10 mouse cellular contexts compared by ENCODE assay signal in genomic region chr9:40982480-40982879, GRCm38 (mm10). TPM values are rescaled to one million over a fixed set of nuclear protein-coding genes. Genes with fewer than 3 reads are reported as not detected.
DNase-seq lines count a peak whose midpoint lies in the region; ATAC-seq and TF ChIP-seq lines count a peak whose summit lies in the region.
"Had no signal": no experiment of that assay in that cellular context is flagged by ENCODE, and none has a peak within 500 bp of the region (broad histone marks: within the 10 kb centered on the region; RNA-seq: fewer than 3 reads in every experiment).

No protein-coding gene starts in this region.

- no peak overlapping the region for H3K9ac ChIP-seq in heart, adult 2 months (ENCODE audit: low read depth, low read length)
- no peak overlapping the region for H3K9ac ChIP-seq in lung, postnatal 0 days (replicated peaks; ENCODE audit: low read depth)

- no peak overlapping the region for H3K27ac ChIP-seq in heart, adult 2 months
- H3K27ac ChIP-seq in lung, postnatal 0 days (ENCODE audit: low read length) = no peak overlapping the region

- no peaks in the 10 kb centered on the region for H3K79me2 ChIP-seq in heart, adult 2 months (replicated peaks; ENCODE audit: control insufficient read depth, insufficient read depth, low read length)

- intact Hi-C loops in heart, adult 2 months (cut with DNase I) = loop anchor here (1.0 kb wide), 1 partner anchor 148 kb away; no protein-coding TSS in a partner anchor
- intact Hi-C loops in heart, postnatal 25 days (cut with DNase I) = loop anchor here (2.0 kb wide), 1 partner anchor 148 kb away; no protein-coding TSS in a partner anchor

- no peaks in the 10 kb centered on the region for H3K4me1 ChIP-seq in heart, adult 2 months (ENCODE audit: control insufficient read depth, insufficient read depth, low read length)
- H3K4me1 ChIP-seq in lung, postnatal 0 days (ENCODE audit: insufficient read depth, low read depth, low read length) = no peaks in the 10 kb centered on the region

- no peak overlapping the region for H3K4me2 ChIP-seq in lung, postnatal 0 days (replicated peaks; ENCODE audit: low read depth, low read length)

- no peak for TF ChIP-seq EP300 in heart, adult 2 months (IDR thresholded peaks at IDR 0.05; ENCODE audit: insufficient read depth, low read depth, low read length)
- no peak for TF ChIP-seq EP300 in lung, postnatal 0 days (IDR thresholded peaks at IDR 0.05)

- H3K36me3 ChIP-seq in heart, adult 2 months (ENCODE audit: control insufficient read depth, insufficient read depth, low read length) = no peaks in the 10 kb centered on the region
- no peaks in the 10 kb centered on the region for H3K36me3 ChIP-seq in lung, postnatal 0 days (ENCODE audit: insufficient read depth, low read length)

- 34% methylated on average over 6 of the region's 6 CpGs for WGBS in heart, adult 2 months
- WGBS in lung, postnatal 0 days = 39% methylated on average over 6 of the region's 6 CpGs

- peak; percentile 75 for TF ChIP-seq CTCF in heart, adult 2 months (IDR thresholded peaks at IDR 0.05)
- peak; percentile 70 for TF ChIP-seq CTCF in lung, postnatal 0 days (IDR thresholded peaks at IDR 0.05)
- TF ChIP-seq CTCF in brain, embryonic 14.5 days (IDR thresholded peaks at IDR 0.05; ENCODE audit: borderline replicate concordance, extremely low read depth, insufficient read depth, insufficient read length) = peak; percentile 87

- no peak for TF ChIP-seq POLR2A in heart, adult 2 months (IDR thresholded peaks at IDR 0.05; ENCODE audit: insufficient read depth, low read depth, low read length)
- TF ChIP-seq POLR2A in brain, embryonic 14.5 days (IDR thresholded peaks at IDR 0.05; ENCODE audit: borderline replicate concordance, extremely low read depth, insufficient read depth, insufficient read length, poor library complexity, severe bottlenecking) = no peak

- no peak overlapping the region for H3K4me3 ChIP-seq in heart, adult 2 months
- H3K4me3 ChIP-seq in lung, postnatal 0 days (ENCODE audit: low read depth, low read length) = no peak overlapping the region

- no peaks in the 10 kb centered on the region for H3K27me3 ChIP-seq in heart, adult 2 months (ENCODE audit: control insufficient read depth, insufficient read depth, low read length)
- H3K27me3 ChIP-seq in lung, postnatal 0 days (replicated peaks; ENCODE audit: insufficient read depth, low read length) = no peaks in the 10 kb centered on the region

- ATAC-seq in lung, postnatal 0 days = no peak

- H3K9me3 ChIP-seq in lung, postnatal 0 days (ENCODE audit: low read length) = no peaks in the 10 kb centered on the region

- no peak for DNase-seq in heart, adult 2 months
- no peak for DNase-seq in heart, postnatal 25 days (ENCODE audit: low spot score)
- peak; percentile 11 for DNase-seq in lung, postnatal 0 days (ENCODE audit: low spot score)
- DNase-seq in lung, postnatal 36 days = no peak
- peak; percentile 70 for DNase-seq in brain, embryonic 14.5 days (ENCODE audit: low read depth)
- DNase-seq in mesoderm, embryonic 11.5 days (ENCODE audit: low read depth, low spot score) = peak; percentile 54
- DNase-seq in spleen, adult 12 weeks (ENCODE audit: low spot score) = no peak
- DNase-seq in urinary bladder, postnatal 25 days (ENCODE audit: low spot score) = no peak

RNA-seq across cellular contexts. Expression of gene Jhy, which starts 18.6 kb away (rescaled TPM):
- not detected for total RNA-seq in heart, adult 2 months (2021)
- 0.10 TPM in 1 of 2 replicates, not detected in the other for polyA plus RNA-seq in heart, adult 2 months (2012; rRNA removed)
- total RNA-seq in heart, postnatal 25 days (2021) = not detected
- 0.62 and 0.95 TPM in 2 replicates for polyA plus RNA-seq in lung, postnatal 0 days (2015; fragmentation: Nextera tagmentation; extraction: Ambion mirVana)
- 0.39 and 1.1 TPM in 2 replicates for polyA plus RNA-seq in brain, embryonic 14.5 days (2012; rRNA removed)
- total RNA-seq: heart, adult 8-10 months had no signal
- polyA plus RNA-seq: liver, embryonic 16.5 days had no signal

RNA-seq across cellular contexts. Expression of gene Crtam, which starts 21.9 kb away (rescaled TPM):
- not detected for total RNA-seq in heart, adult 2 months (2021)
- polyA plus RNA-seq in heart, adult 2 months (2012; rRNA removed) = 0.12 TPM in 1 of 2 replicates, not detected in the other
- not detected for total RNA-seq in heart, postnatal 25 days (2021)
- polyA plus RNA-seq in lung, postnatal 0 days (2015; fragmentation: Nextera tagmentation; extraction: Ambion mirVana) = 0.06 and 0.10 TPM in 2 replicates
- 0.03 and 0.04 TPM in 2 replicates for polyA plus RNA-seq in brain, embryonic 14.5 days (2012; rRNA removed)
- total RNA-seq: heart, adult 8-10 months had no signal

Comparison
In these comparisons a context has a peak if more than half of its experiments do, and no peak if none do; other contexts are left out.
1. DNase-seq: peak in lung, postnatal 0 days (single experiment), brain, embryonic 14.5 days (single experiment) and mesoderm, embryonic 11.5 days (single experiment); none in heart, adult 2 months (0 of 2), heart, postnatal 25 days (single experiment), lung, postnatal 36 days (single experiment), spleen, adult 12 weeks (single experiment) and urinary bladder, postnatal 25 days (single experiment).
2. Peak in every context shown above with its lines, with median percentiles within 50 percentile points of each other: CTCF ChIP-seq.